Mouse (Mus musculus): ENCODE data around the gene Srcin1.

Gene Srcin1

GRCm38 (mm10) chr11:97578286-97578685 lies 2.3 kb upstream of the Srcin1 start:
- peak; percentile 32 to 43 for DNase-seq

DNA sequence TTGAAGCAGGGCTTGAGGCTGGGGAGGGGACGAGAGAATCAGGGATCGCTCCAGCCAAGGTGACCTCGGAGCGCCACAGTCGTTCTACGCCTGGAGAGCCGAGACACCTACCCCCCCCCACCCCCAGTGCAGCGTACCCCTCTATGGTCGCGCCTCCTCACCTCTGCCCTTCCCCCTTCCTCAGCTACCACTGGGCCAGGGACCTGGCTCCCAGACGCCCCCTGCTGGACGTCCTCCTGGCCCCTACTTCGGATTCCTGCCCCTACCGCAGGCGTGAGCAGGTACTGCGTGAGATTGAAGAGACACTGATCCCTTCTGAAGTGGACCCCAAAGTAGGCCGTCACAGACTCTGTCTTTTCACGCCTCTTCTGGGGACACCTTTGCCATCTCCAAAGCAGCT lies 348 bp downstream of the Srcin1 start:
- peak; percentile 96 to 99 for DNase-seq

DNA sequence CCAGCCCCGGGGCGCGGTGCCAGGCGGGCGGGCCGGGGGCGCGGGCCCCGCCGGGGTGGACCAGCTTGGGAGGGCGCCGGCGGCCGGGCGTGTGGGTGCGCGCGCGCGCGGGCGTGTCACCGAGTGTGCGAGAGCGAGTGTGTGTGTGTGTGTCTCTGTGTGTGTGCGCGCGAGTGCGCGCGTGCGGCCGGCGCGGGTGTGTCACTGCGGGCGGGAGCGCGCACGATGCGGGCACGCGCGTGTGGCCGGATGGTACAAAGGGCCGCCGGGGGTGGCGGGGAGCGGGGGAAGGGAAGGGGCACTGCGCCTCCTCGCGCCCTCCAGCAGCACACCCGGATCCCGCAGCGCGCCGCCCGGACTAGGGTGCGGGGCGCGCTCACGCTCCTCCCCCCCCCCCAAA lies 911 bp downstream of the Srcin1 start:
- DNase-seq, result peak; percentile 95 to 96

DNA sequence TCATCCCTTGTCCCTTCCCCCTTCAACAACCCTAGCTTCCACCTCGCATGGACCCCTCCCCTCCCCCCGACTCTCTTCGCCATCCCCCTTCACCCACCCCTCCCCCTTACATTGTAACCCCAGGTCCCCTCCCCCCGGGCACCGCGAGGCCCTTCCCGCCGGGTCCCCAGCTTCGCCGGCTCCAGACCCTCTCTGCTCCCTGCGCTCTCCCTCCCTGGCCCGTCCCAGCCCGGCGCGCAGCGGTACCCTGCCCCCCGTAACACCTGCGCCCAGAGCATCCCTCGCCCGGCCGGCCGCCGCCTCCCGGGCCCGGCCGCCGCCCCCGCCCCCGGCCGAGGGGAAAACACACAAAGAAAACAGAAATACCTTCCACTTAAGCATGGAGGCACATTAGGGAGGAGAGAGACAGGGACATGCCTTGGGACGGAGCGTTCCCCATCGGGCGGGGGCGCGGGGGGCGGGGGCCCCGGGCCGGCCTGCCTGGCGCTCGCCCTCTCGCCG lies 1.4 kb downstream of the Srcin1 start:
- DNase-seq, result peak in 1 of 2 experiments; percentile 70

DNA sequence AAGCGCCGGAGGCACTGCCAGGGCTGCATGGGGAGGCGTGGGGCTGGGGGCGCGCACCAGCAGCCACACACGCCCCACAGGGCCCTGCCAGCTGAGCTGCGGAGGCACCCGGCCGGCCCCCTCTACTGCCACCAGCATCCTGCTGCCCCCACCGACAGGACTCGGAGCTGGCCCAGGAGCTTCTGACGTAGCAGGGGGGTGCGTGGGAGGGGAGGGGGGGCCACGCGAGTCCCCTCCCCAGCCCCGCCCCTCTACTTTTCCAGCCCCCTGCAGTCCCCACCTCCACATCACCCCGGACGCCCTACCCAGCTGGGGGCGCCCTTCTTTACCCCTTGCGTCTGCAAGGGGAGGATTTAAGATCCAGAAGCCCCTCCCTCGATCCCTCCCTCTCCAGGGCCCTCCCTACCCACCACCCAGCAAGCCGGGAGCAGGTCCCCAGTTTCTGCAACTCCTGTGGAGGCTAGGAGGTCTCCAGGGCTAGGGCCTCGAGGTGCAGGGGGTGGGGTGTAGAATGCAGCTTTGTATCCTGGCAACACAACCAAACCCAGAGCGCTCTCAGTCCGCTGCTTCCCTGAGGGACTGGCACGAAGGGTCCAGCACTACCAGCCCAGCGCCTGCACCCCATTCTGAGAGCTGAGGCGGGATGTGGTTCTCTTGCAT lies 2.0 kb downstream of the Srcin1 start:
- DNase-seq, result peak; percentile 71 to 74

DNA sequence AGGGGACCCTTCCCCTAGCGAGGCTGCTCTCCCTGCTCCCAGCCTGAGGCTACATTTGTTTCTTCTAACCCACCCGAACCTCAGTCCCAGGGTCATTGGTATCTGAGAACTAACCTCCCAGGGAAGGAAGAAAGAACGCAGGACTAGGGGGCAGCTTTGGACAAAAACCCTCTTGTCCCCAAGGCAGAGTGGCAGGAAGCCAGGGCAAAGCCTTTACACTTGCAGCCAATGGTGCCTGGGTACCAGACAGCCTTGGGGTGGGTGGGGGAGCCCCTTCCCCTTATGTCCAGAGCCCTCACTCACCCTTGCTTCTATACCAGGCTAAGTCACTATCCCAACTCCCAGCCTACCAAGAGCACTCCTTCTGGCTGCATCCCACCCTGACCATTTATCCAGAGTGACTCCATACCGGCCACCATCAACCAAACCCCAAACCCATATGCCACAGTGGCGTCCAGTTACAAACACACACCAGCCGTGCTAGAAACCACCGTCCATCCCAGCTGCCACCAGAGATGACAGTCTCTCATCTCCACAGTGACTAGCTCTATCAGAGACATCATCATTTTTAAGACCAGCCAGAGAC lies 3.0 kb downstream of the Srcin1 start:
- DNase-seq, result peak; percentile 65 to 71

DNA sequence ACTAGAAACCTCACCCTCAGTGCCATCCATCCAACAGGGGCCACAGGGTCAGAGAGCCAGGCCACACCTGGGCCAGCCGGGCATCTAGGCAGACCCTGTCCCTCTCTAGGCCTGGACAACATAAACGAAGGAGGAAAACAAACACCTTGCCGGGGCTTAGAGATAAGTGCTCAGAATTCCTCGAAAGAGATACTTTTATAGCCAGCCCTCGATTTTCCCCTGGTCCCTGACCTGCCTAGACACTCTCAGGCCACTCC lies 4.0 kb downstream of the Srcin1 start:
- peak in 1 of 2 experiments; percentile 44 for DNase-seq

DNA sequence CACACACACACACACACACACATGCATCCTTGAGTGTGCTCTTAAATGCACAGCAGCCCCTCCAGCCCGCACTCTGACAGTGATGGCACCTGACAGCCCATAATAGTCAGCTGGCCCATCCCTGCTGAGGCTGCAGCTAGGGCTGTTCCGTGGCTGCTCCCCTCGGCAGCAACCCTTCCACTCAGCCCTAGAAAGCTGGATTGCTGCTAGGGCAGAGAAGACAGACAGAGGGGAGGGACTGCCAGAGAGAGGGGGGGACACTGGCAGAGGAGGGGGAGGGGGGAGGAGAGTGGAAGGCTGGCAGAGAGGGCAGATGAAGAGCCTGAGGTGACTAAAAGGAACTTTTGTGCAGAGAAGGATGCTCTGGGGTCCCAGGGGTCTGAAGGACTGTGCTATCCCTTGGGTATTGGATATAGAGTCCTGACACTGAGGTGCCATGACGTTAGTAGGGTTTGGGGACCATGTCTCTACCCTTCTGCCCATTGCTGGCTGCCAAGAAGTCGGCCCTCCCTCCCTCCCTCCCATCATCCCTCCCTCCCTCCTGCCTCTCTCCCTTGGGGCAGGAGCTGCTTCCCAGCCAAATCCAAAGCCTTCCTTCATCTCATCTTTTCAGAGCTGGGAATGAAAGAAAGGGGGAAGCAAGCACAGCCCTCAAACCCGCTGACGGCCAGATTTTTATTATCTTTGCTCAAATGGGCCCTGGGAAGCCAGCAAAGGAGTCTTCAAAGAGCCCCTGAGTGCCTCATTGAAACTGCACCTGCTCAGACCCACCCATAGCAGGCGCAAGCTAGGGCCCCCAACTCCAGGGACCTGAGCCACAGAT lies 4.5 kb downstream of the Srcin1 start:
- DNase-seq, result peak; percentile 47 to 66

GRCm38 (mm10) chr11:97570493-97571137 lies 5.4 kb downstream of the Srcin1 start:
- DNase-seq, result peak; percentile 93

- peak in 1 of 2 experiments; percentile 24 for DNase-seq
Observed at GRCm38 (mm10) chr11:97569806-97570205, 6.2 kb downstream of the Srcin1 start.

- DNase-seq, result peak; percentile 56 to 70
Observed at GRCm38 (mm10) chr11:97569301-97569724, 6.7 kb downstream of the Srcin1 start.

- peak; percentile 95 for DNase-seq
Observed at GRCm38 (mm10) chr11:97568729-97569128, 7.3 kb downstream of the Srcin1 start.

- DNase-seq, result peak in 1 of 2 experiments; percentile 42
Observed at GRCm38 (mm10) chr11:97567480-97567879, 8.5 kb downstream of the Srcin1 start.

- DNase-seq, result peak; percentile 12 to 19
Observed at GRCm38 (mm10) chr11:97566551-97566950, 9.4 kb downstream of the Srcin1 start.

GRCm38 (mm10) chr11:97563730-97564129 lies 12.3 kb downstream of the Srcin1 start:
- DNase-seq, result no peak

DNA sequence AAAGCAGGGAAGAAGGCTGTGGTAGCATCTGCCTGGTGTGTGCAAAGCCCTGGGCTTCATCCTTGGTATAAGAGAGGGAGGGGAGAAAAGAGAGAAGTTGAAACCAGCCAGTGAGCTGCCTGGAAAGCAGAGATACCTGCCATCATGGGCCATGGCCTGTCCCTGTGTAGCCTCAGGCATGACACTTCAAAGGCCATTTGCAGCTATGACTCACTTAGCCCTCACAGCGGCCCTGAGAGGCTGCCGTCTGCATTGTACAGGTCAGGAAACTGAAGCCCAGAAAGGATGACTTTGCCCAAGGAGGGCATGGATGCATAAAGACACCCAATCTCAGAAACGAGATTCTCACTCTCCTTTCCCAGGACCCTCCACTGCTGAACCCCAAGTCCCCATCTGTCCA lies 13.4 kb downstream of the Srcin1 start:
- no peak for DNase-seq

GRCm38 (mm10) chr11:97560210-97560963 lies 15.6 kb downstream of the Srcin1 start:
- DNase-seq, result peak in 1 of 2 experiments; percentile 46

DNA sequence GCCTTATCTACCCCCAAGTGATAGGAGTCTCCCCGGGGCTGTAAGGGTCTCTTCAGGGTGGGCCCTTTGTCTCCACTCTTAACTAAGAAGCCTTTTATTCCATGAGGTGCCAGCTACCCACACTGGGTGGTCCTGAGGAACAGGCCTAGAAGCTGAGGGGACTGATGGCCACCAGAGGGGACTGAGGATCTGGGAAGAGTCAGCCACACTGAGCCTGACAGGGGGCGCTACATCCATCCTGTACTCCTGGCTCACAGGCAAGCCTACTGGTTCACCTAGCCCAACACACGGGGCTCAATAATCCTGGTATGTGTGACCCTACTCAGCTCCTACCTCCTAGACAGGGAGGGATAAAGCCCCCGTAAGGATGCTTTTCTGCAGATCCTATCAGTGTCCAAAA lies 16.4 kb downstream of the Srcin1 start:
- peak; percentile 51 to 79 for DNase-seq

DNA sequence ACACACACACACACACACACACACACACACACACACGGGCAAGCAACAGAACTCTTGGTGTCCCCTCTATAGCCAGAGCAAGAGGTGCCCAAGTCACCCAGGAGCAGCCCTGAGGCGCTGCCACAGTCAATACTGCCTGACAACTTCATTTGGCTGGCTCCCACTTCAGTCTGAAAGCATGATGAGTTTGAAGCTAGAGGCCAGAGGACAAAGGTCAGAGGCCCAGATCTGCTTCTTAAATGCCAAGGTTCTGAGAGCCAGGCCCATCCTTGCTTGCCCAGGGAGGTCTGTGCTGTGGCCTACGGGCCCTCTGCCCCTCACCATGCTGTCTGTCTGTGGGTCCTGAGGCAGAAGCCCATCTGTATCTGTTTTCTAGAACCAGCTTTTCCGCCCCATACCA lies 18.1 kb downstream of the Srcin1 start:
- no peak for DNase-seq

DNA sequence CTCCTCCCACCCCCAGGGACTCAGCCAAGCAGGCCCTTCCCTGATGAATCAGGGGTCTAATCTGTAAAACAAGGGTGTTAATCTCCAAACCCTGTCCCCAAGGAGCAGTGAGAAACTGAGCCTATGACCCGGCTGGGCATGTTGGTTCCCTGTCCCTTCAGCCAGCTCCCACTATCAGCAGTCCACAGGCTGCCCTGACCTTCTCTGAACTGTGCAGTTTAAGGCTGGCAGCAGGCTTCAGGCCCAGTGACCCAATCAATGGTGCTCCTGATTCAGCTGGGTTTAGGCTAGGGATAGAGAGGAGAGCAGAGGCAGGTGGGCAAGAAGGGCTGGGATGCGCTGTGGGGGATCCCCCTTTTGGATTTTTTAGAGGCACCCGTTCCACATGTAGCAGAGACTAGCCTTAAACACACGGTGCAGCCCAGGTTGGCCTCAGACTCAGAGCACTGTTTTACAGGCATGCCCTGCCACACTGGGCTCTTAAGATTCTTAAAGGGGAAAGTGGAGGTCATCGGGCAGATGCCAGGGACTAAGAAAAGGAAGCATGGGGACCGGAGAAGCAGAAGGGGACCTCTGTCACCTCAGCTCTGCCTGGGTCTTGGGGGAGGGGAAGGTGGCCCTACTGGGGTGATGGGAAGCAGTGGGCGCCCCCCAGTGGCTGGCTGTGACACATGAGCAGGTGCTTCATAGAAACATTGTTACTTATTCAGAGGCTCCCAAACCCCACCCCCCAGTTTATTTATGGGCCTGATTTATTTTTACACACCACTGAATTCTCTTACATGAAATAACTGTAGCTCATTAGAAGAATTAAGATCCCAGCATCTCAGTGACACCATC lies 19.2 kb downstream of the Srcin1 start:
- DNase-seq, result peak; percentile 88 to 95

DNA sequence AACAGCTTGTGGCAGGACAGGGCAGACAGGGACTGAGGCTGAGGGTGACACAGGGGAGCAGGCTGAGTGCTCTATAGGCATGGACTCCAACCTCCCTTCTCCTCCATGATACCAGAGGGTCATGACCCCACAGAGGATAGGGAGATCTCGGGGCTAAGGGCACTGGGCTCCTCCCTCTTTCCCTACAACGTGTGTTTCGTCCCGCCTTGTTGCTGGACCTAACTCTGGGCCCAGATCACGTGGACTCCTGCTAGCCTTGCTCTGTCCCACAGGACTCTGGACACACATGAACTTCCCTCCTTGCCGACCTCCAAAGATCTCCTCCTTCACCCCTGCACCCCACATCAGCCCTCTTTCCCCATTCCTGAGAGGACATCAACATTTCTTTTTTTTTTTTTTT lies 20.8 kb downstream of the Srcin1 start:
- DNase-seq, result no peak

GRCm38 (mm10) chr11:97552151-97552550 lies 23.8 kb downstream of the Srcin1 start:
- DNase-seq, result no peak
